Mouse (Mus musculus): ENCODE results near the gene Olfr1155.

GRCm38 (mm10) chr2:87968199-87968598, 23.3 kb upstream of the Olfr1155 start, which contains the start of gene Olfr1157:
- no peak for TF ChIP-seq GATA1 (IDR thresholded peaks at IDR 0.05; ENCODE audit: low read length)
- no peak for TF ChIP-seq TAL1 (IDR thresholded peaks at IDR 0.05; ENCODE audit: low read length)

Data from erythroblast, embryonic 14.5 days (primary cell).